Mouse (Mus musculus) E14TG2a.4 (cell line): ENCODE measurements around the gene Polq.

Experiments used
- CTCF ChIP-seq: conservative IDR thresholded peaks from 2 replicates; pipeline ENCODE4 v1.5.1; 2014; ENCODE audit warnings: low read length
- NANOG ChIP-seq: IDR thresholded peaks from 2 replicates; pipeline ENCODE4 v1.6.1; 2014; ENCODE audit warnings: borderline replicate concordance, low read length, mixed read lengths
- POU5F1 ChIP-seq: IDR thresholded peaks from 2 replicates; pipeline ENCODE4 v1.6.1; 2014; ENCODE audit warnings: low read length, borderline replicate concordance

DNA sequence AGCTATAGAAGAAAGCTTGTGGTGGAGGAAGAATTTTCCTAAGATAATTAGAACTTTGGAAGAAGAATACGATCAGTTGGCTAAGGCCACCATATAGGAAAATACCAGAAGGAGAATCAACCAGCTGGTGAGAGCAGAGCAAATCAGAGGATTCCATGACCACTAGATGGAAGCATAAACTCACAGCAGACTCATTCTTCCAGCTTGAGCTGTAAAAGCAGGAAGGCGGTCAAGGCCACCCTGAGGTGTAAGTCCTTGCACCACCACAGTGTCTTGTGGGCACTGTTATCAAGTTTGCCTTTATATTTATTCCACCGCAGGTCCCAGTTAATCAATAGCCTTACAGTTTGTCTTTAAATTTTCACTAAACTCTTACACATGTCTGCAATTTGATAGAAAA, 97.7 kb downstream of the Polq start:
- peak; percentile 28 for TF ChIP-seq CTCF
- TF ChIP-seq POU5F1 = no peak
- TF ChIP-seq NANOG = no peak
